26 mouse cellular contexts compared by ENCODE assay signal in the genomic region with DNA sequence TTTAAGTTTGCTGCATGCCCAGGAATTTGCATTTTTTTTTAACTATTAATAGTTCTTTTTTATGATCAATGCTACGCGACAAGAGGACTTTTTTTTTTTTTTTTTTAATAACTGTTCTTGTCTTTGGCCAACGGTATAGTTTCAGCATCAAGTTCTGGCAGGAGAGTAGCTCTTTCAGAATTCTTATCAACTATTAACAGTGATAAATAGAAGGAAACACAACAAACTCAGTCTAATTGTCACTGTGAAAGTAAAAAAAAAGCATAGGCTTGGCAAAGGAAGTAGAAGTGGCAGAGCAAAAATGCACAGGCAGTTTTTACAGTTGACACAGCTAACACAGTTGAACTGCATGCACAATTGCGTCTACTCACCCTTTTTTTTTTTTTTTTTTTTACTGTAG.
DNase-seq lines count a peak whose midpoint lies in the region; ATAC-seq and TF ChIP-seq lines count a peak whose summit lies in the region.
"Had no signal": no experiment of that assay in that cellular context is flagged by ENCODE, and none has a peak within 500 bp of the region (broad histone marks: within the 10 kb centered on the region; RNA-seq: fewer than 3 reads in every experiment).

No protein-coding gene starts in this region.

- no peak overlapping the region for H3K4me2 ChIP-seq in lung, embryonic 16.5 days (ENCODE audit: low read depth, low read length)
- H3K4me2 ChIP-seq in intestine, postnatal 0 days (replicated peaks; ENCODE audit: low read depth) = 0 out of 2 replicates have a peak overlapping the region, but pooled peaks have one; percentile 4
- no peak overlapping the region for H3K4me2 ChIP-seq in liver, embryonic 16.5 days (ENCODE audit: low read depth, low read length)
- H3K4me2 ChIP-seq: embryonic facial prominence, embryonic 13.5 days; kidney, embryonic 15.5 days; midbrain, embryonic 15.5 days; neural tube, embryonic 13.5 days had no signal

- no peaks in the 10 kb centered on the region for H3K27me3 ChIP-seq in lung, embryonic 16.5 days (ENCODE audit: control insufficient read depth, insufficient read depth, low read depth, low read length)
- H3K27me3 ChIP-seq in intestine, postnatal 0 days (replicated peaks; ENCODE audit: control insufficient read depth, insufficient read depth, low read length) = no peaks in the 10 kb centered on the region
- no peaks in the 10 kb centered on the region for H3K27me3 ChIP-seq in liver, embryonic 16.5 days (ENCODE audit: control insufficient read depth, insufficient read depth, low read depth, low read length)
- H3K27me3 ChIP-seq: embryonic facial prominence, embryonic 13.5 days; kidney, embryonic 15.5 days; megakaryocyte, embryonic 14.5 days; midbrain, embryonic 15.5 days; neural tube, embryonic 13.5 days had no signal

- H3K4me1 ChIP-seq in lung, embryonic 16.5 days (replicated peaks; ENCODE audit: control insufficient read depth, insufficient read depth, low read length) = peaks cover 21% of the 10 kb centered on the region
- H3K4me1 ChIP-seq in intestine, postnatal 0 days (replicated peaks; ENCODE audit: control insufficient read depth, insufficient read depth, low read length) = 0 out of 2 replicates have a peak, but pooled peaks cover 12% of the 10 kb centered on the region
- H3K4me1 ChIP-seq in liver, embryonic 16.5 days (ENCODE audit: control insufficient read depth, low read depth, low read length) = peaks cover 25% of the 10 kb centered on the region
- H3K4me1 ChIP-seq: embryonic facial prominence, embryonic 13.5 days; midbrain, embryonic 15.5 days had no signal

- no peaks in the 10 kb centered on the region for H3K36me3 ChIP-seq in lung, embryonic 16.5 days (ENCODE audit: control insufficient read depth, insufficient read depth, low read length)
- H3K36me3 ChIP-seq in intestine, postnatal 0 days (ENCODE audit: control insufficient read depth, insufficient read depth) = no peaks in the 10 kb centered on the region
- no peaks in the 10 kb centered on the region for H3K36me3 ChIP-seq in liver, embryonic 16.5 days (ENCODE audit: control insufficient read depth, insufficient read depth)
- H3K36me3 ChIP-seq: embryonic facial prominence, embryonic 13.5 days; heart, embryonic 10.5 days; hindbrain, embryonic 10.5 days; kidney, embryonic 15.5 days; midbrain, embryonic 15.5 days; neural tube, embryonic 13.5 days had no signal

- WGBS in lung, embryonic 16.5 days = 26% methylated on average over 4 of the region's 4 CpGs
- WGBS in intestine, postnatal 0 days = 27% methylated on average over 4 of the region's 4 CpGs
- WGBS in liver, embryonic 16.5 days (ENCODE audit: insufficient replicate concordance) = 20% methylated on average over 4 of the region's 4 CpGs

- H3K9ac ChIP-seq in lung, embryonic 16.5 days (ENCODE audit: low read length) = no peak overlapping the region
- H3K9ac ChIP-seq in intestine, postnatal 0 days (ENCODE audit: low read depth, low read length) = no peak overlapping the region
- no peak overlapping the region for H3K9ac ChIP-seq in liver, embryonic 16.5 days (ENCODE audit: low read depth, low read length)
- H3K9ac ChIP-seq: embryonic facial prominence, embryonic 13.5 days; kidney, embryonic 15.5 days; midbrain, embryonic 15.5 days; neural tube, embryonic 13.5 days had no signal

- no peak for TF ChIP-seq CTCF in intestine, postnatal 0 days (IDR thresholded peaks at IDR 0.05; ENCODE audit: low read depth)

- no peak for DNase-seq in lung, postnatal 25 days (ENCODE audit: low spot score)
- DNase-seq in right cerebral cortex, adult 18-20 months = no peak
- no peak for DNase-seq in layer of hippocampus, postnatal 36 days
- DNase-seq in neural tube, embryonic 10.5 days (ENCODE audit: extremely low spot score, low spot score) = no peak
- DNase-seq: cerebellum, adult 2 months; cerebellum, postnatal 25 days; embryo, embryonic 11 days; gastrocnemius, adult 2 months; heart, postnatal 10 days; kidney, adult 11 months; kidney, postnatal 36 days; lung, postnatal 10 days; retina, postnatal 1 day; thymus, postnatal 14 days had no signal

- 0 out of 2 replicates have a peak, but pooled peaks have one; percentile 32 for ATAC-seq in lung, embryonic 16.5 days (ENCODE audit: low read depth)
- ATAC-seq in intestine, postnatal 0 days = no peak
- 0 out of 2 replicates have a peak, but pooled peaks have one; percentile 19 for ATAC-seq in liver, embryonic 16.5 days (ENCODE audit: low read depth)
- ATAC-seq: forebrain, embryonic 14.5 days; hindbrain, embryonic 16.5 days; midbrain, embryonic 15.5 days had no signal

- H3K27ac ChIP-seq in lung, embryonic 16.5 days (ENCODE audit: low read length) = peak overlapping the region; percentile 36; the same call in 1 of the 2 replicates
- H3K27ac ChIP-seq in intestine, postnatal 0 days (ENCODE audit: low read depth, low read length) = peak overlapping the region; percentile 83
- H3K27ac ChIP-seq in liver, embryonic 16.5 days (ENCODE audit: low read length) = no peak overlapping the region
- H3K27ac ChIP-seq: embryonic facial prominence, embryonic 13.5 days; gastrocnemius, adult 2 months; heart, embryonic 10.5 days; hindbrain, embryonic 10.5 days; kidney, embryonic 15.5 days; midbrain, embryonic 15.5 days; neural tube, embryonic 13.5 days had no signal

- no peak overlapping the region for H3K4me3 ChIP-seq in lung, embryonic 16.5 days (ENCODE audit: low read length)
- no peak overlapping the region for H3K4me3 ChIP-seq in intestine, postnatal 0 days (ENCODE audit: low read depth, low read length)
- no peak overlapping the region for H3K4me3 ChIP-seq in liver, embryonic 16.5 days (ENCODE audit: low read depth, low read length)
- H3K4me3 ChIP-seq: embryonic facial prominence, embryonic 13.5 days; gastrocnemius, adult 2 months; heart, embryonic 10.5 days; hindbrain, embryonic 10.5 days; kidney, embryonic 15.5 days; megakaryocyte, embryonic 14.5 days; midbrain, embryonic 15.5 days; neural tube, embryonic 13.5 days had no signal

- no peaks in the 10 kb centered on the region for H3K9me3 ChIP-seq in lung, embryonic 16.5 days (ENCODE audit: control insufficient read depth, low read length)
- H3K9me3 ChIP-seq in intestine, postnatal 0 days (ENCODE audit: control insufficient read depth) = no peaks in the 10 kb centered on the region
- H3K9me3 ChIP-seq in liver, embryonic 16.5 days (replicated peaks; ENCODE audit: control insufficient read depth, low read length) = no peaks in the 10 kb centered on the region
- H3K9me3 ChIP-seq: embryonic facial prominence, embryonic 13.5 days; heart, embryonic 10.5 days; hindbrain, embryonic 10.5 days; kidney, embryonic 15.5 days; megakaryocyte, embryonic 14.5 days; midbrain, embryonic 15.5 days; neural tube, embryonic 13.5 days had no signal
